Mouse (Mus musculus) olfactory bulb, adult 2 months (tissue): ENCODE measurements around the gene Ggct. TPM values are rescaled to one million over a fixed set of nuclear protein-coding genes. Genes with fewer than 3 reads are reported as not detected.

Experiments used
- H3K27ac ChIP-seq: fragments of 200-500 bp; 2 replicates; pipeline ENCODE4 v1.5.1; 2012; ENCODE audit warnings: low read depth, low read length; ENCODE audit not compliant: insufficient read depth
- H3K4me1 ChIP-seq: fragments of 200-500 bp; 2 replicates; pipeline ENCODE4 v1.6.1; 2012; ENCODE audit warnings: low read length; ENCODE audit not compliant: control insufficient read depth, insufficient read depth
- H3K4me3 ChIP-seq: fragments of 200-500 bp; 2 replicates; pipeline ENCODE4 v1.5.1; 2012; ENCODE audit warnings: mild to moderate bottlenecking, low read depth, low read length, moderate library complexity; ENCODE audit not compliant: insufficient read depth
- CTCF ChIP-seq: fragments of 200-500 bp; IDR thresholded peaks from 2 replicates; pipeline ENCODE4 v1.5.1; 2012; ENCODE audit warnings: low read depth, mild to moderate bottlenecking, low read length, moderate library complexity; ENCODE audit not compliant: insufficient read depth
- POLR2A ChIP-seq: fragments of 200-500 bp; IDR thresholded peaks from 2 replicates; pipeline ENCODE4 v1.6.1; 2012; ENCODE audit warnings: mild to moderate bottlenecking, low read depth, low read length, moderate library complexity; ENCODE audit not compliant: insufficient read depth
- WGBS: fragments of 180-500 bp; shearing (Covaris S2); methylation state at CpG from one replicate; pipeline ENCODE4 v1.1.7; 2018; 5-methylcytosine and 5-hydroxymethylcytosine counted together
- polyA plus RNA-seq: library from polyadenylated mRNA; stranded (reverse); fragments of >200 nt; gene quantifications from 2 replicates; pipeline ENCODE4 v1.2.4, GENCODE M21; 2012; ENCODE audit warnings: low replicate concordance; ENCODE audit not compliant: missing spikeins, insufficient read depth, insufficient read length

Gene Ggct
- polyA plus RNA-seq, 1 experiment: not detected

GRCm38 (mm10) chr6:54944551-54944950 is 48.2 kb downstream of the Ggct start:
- TF ChIP-seq POLR2A: no peak
- TF ChIP-seq CTCF: no peak
- 0 out of 2 replicates have a peak, but pooled peaks cover 8% of the 10 kb centered on the region for H3K4me1 ChIP-seq
- WGBS: 94% methylated on average over 16 of the region's 16 CpGs

GRCm38 (mm10) chr6:54943753-54944152 is 49.0 kb downstream of the Ggct start:
- 0 out of 2 replicates have a peak, but pooled peaks cover 8% of the 10 kb centered on the region for H3K4me1 ChIP-seq
- WGBS: 64% methylated on average over 24 of the region's 24 CpGs
- no peak overlapping the region for H3K27ac ChIP-seq
- TF ChIP-seq CTCF (no peak), POLR2A (no peak)
- no peak overlapping the region for H3K4me3 ChIP-seq

More at GRCm38 (mm10) chr6:54944551-54944950, 48.2 kb downstream of the Ggct start:
- Histone ChIP-seq H3K4me3 (no peak overlapping the region), H3K27ac (no peak overlapping the region)

GRCm38 (mm10) chr6:54943292-54943691 is 49.5 kb downstream of the Ggct start:
- TF ChIP-seq CTCF (no peak), POLR2A (no peak)
- Histone ChIP-seq H3K27ac (no peak overlapping the region), H3K4me3 (no peak overlapping the region), H3K4me1 (0 out of 2 replicates have a peak, but pooled peaks cover 8% of the 10 kb centered on the region)
- 81% methylated on average over 16 of the region's 16 CpGs for WGBS

- Histone ChIP-seq H3K27ac (no peak overlapping the region), H3K4me1 (0 out of 2 replicates have a peak, but pooled peaks cover 8% of the 10 kb centered on the region), H3K4me3 (no peak overlapping the region)
- TF ChIP-seq POLR2A (no peak), CTCF (no peak)
- WGBS: 93% methylated on average over 6 of the region's 6 CpGs
Observed at GRCm38 (mm10) chr6:54941149-54941548, 51.6 kb downstream of the Ggct start.

GRCm38 (mm10) chr6:54940126-54940525 is 52.6 kb downstream of the Ggct start:
- Histone ChIP-seq H3K4me1 (0 out of 2 replicates have a peak, but pooled peaks cover 8% of the 10 kb centered on the region), H3K4me3 (no peak overlapping the region), H3K27ac (no peak overlapping the region)
- 67% methylated on average over 7 of the region's 7 CpGs for WGBS
- TF ChIP-seq CTCF (no peak), POLR2A (no peak)

- H3K4me3 ChIP-seq: no peak overlapping the region
- 63% methylated on average over 4 of the region's 4 CpGs for WGBS
- H3K27ac ChIP-seq: no peak overlapping the region
- no peak for TF ChIP-seq CTCF
- no peak for TF ChIP-seq POLR2A
- 0 out of 2 replicates have a peak, but pooled peaks cover 7% of the 10 kb centered on the region for H3K4me1 ChIP-seq
Observed at GRCm38 (mm10) chr6:54939631-54940030, 53.1 kb downstream of the Ggct start.

GRCm38 (mm10) chr6:54936496-54936895 is 56.3 kb downstream of the Ggct start:
- H3K27ac ChIP-seq: no peak overlapping the region
- WGBS: 86% methylated on average over 2 of the region's 2 CpGs
- H3K4me3 ChIP-seq: no peak overlapping the region
- no peaks in the 10 kb centered on the region for H3K4me1 ChIP-seq
- TF ChIP-seq CTCF (no peak), POLR2A (no peak)

- H3K4me3 ChIP-seq: no peak overlapping the region
- H3K4me1 ChIP-seq: no peaks in the 10 kb centered on the region
- 88% methylated on average over 5 of the region's 5 CpGs for WGBS
- TF ChIP-seq CTCF (no peak), POLR2A (no peak)
- H3K27ac ChIP-seq: no peak overlapping the region
Observed at GRCm38 (mm10) chr6:54934930-54935329, 57.8 kb downstream of the Ggct start.

- TF ChIP-seq POLR2A: no peak
- no peak for TF ChIP-seq CTCF
- WGBS: 95% methylated on average over 8 of the region's 8 CpGs
- Histone ChIP-seq H3K27ac (no peak overlapping the region), H3K4me1 (no peaks in the 10 kb centered on the region), H3K4me3 (no peak overlapping the region)
Observed at GRCm38 (mm10) chr6:54934313-54934712, 58.4 kb downstream of the Ggct start.

GRCm38 (mm10) chr6:54933866-54934265 is 58.9 kb downstream of the Ggct start:
- Histone ChIP-seq H3K27ac (no peak overlapping the region), H3K4me3 (no peak overlapping the region), H3K4me1 (no peaks in the 10 kb centered on the region)
- 81% methylated on average over 3 of the region's 3 CpGs for WGBS
- TF ChIP-seq POLR2A (no peak), CTCF (no peak)
